Mouse (Mus musculus) heart, postnatal 0 days (tissue): ENCODE results near the gene Gm42906.

Source experiments
- CTCF ChIP-seq: IDR thresholded peaks from 2 replicates; pipeline ENCODE4 v1.5.1; 2016; ENCODE audit warnings: antibody characterized with exemption, control low read depth, low read depth
- EP300 ChIP-seq: IDR thresholded peaks from 2 replicates; pipeline ENCODE4 v1.6.1; 2016; ENCODE audit warnings: antibody characterized with exemption, low read depth

- TF ChIP-seq CTCF, result no peak
- no peak for TF ChIP-seq EP300
Measured at GRCm38 (mm10) chr5:151052331-151052730, 375.6 kb downstream of the Gm42906 start.
